Mouse (Mus musculus): ENCODE measurements around the gene Kcnd3.

The Kcnd3 gene

GRCm38 (mm10) chr3:105457657-105458056 lies 5.5 kb downstream of the Kcnd3 start:
- no peak for DNase-seq (ENCODE audit: low spot score in 2 of 2)

- no peak for DNase-seq (ENCODE audit: low spot score in 2 of 2)
Observed at GRCm38 (mm10) chr3:105466538-105466937, 14.4 kb downstream of the Kcnd3 start.

- no peak for DNase-seq (ENCODE audit: low spot score in 2 of 2)
Observed at GRCm38 (mm10) chr3:105472564-105472963, 20.4 kb downstream of the Kcnd3 start.

GRCm38 (mm10) chr3:105476408-105476807 lies 24.3 kb downstream of the Kcnd3 start:
- no peak for DNase-seq (ENCODE audit: low spot score in 2 of 2)

- no peak for DNase-seq (ENCODE audit: low spot score in 2 of 2)
Observed at GRCm38 (mm10) chr3:105478876-105479275, 26.7 kb downstream of the Kcnd3 start.

GRCm38 (mm10) chr3:105481419-105481818 lies 29.3 kb downstream of the Kcnd3 start:
- no peak for DNase-seq (ENCODE audit: low spot score in 2 of 2)

- no peak for DNase-seq (ENCODE audit: low spot score in 2 of 2)
Observed at GRCm38 (mm10) chr3:105483651-105484052, 31.5 kb downstream of the Kcnd3 start.

- no peak for DNase-seq (ENCODE audit: low spot score in 2 of 2)
Observed at GRCm38 (mm10) chr3:105487171-105487570, 35.0 kb downstream of the Kcnd3 start.

- no peak for DNase-seq (ENCODE audit: low spot score in 2 of 2)
Observed at GRCm38 (mm10) chr3:105489607-105490006, 37.5 kb downstream of the Kcnd3 start.

- no peak for DNase-seq (ENCODE audit: low spot score in 2 of 2)
Observed at GRCm38 (mm10) chr3:105494886-105495285, 42.8 kb downstream of the Kcnd3 start.

- DNase-seq (ENCODE audit: low spot score in 2 of 2), result no peak
Observed at GRCm38 (mm10) chr3:105496216-105496615, 44.1 kb downstream of the Kcnd3 start.

GRCm38 (mm10) chr3:105496935-105497334 lies 44.8 kb downstream of the Kcnd3 start:
- DNase-seq (ENCODE audit: low spot score in 2 of 2), result no peak

- no peak for DNase-seq (ENCODE audit: low spot score in 2 of 2)
Observed at GRCm38 (mm10) chr3:105501071-105501470, 48.9 kb downstream of the Kcnd3 start.

- DNase-seq (ENCODE audit: low spot score in 2 of 2), result no peak
Observed at GRCm38 (mm10) chr3:105504272-105504671, 52.1 kb downstream of the Kcnd3 start.

- DNase-seq (ENCODE audit: low spot score in 2 of 2), result no peak
Observed at GRCm38 (mm10) chr3:105505161-105505872, 53.2 kb downstream of the Kcnd3 start.

GRCm38 (mm10) chr3:105505873-105506170 lies 53.7 kb downstream of the Kcnd3 start:
- no peak for DNase-seq (ENCODE audit: low spot score in 2 of 2)

- DNase-seq (ENCODE audit: low spot score in 2 of 2), result no peak
Observed at GRCm38 (mm10) chr3:105506592-105506991, 54.5 kb downstream of the Kcnd3 start.

GRCm38 (mm10) chr3:105509321-105509720 lies 57.2 kb downstream of the Kcnd3 start:
- no peak for DNase-seq (ENCODE audit: low spot score in 2 of 2)

- DNase-seq (ENCODE audit: low spot score in 2 of 2), result no peak
Observed at GRCm38 (mm10) chr3:105511836-105512235, 59.7 kb downstream of the Kcnd3 start.

GRCm38 (mm10) chr3:105514215-105514614 lies 62.1 kb downstream of the Kcnd3 start:
- no peak for DNase-seq (ENCODE audit: low spot score in 2 of 2)

GRCm38 (mm10) chr3:105515035-105515434 lies 62.9 kb downstream of the Kcnd3 start:
- no peak for DNase-seq (ENCODE audit: low spot score in 2 of 2)

- DNase-seq (ENCODE audit: low spot score in 2 of 2), result no peak
Observed at GRCm38 (mm10) chr3:105515640-105516039, 63.5 kb downstream of the Kcnd3 start.

GRCm38 (mm10) chr3:105520446-105520845 lies 68.3 kb downstream of the Kcnd3 start:
- DNase-seq (ENCODE audit: low spot score in 2 of 2), result no peak

GRCm38 (mm10) chr3:105521178-105521631 lies 69.1 kb downstream of the Kcnd3 start:
- DNase-seq (ENCODE audit: low spot score in 2 of 2), result no peak
